Mouse (Mus musculus) embryo, embryonic 10.5 days (tissue): ENCODE results near the gene Klhl28.

Source experiments
- DNase-seq: peaks from one replicate; pipeline ENCODE4 v3.0.0-alpha.2; 2015; ENCODE audit warnings: low spot score

Klhl28 gene

GRCm38 (mm10) chr12:64965124-64966026, at the start of gene Klhl28, which contains the start of gene Togaram1:
Gene Klhl28 (minus strand): TSS chr12:64965534.
Gene Togaram1 (plus strand): TSS chr12:64965804.
- DNase-seq = peak; percentile 100

GRCm38 (mm10) chr12:65007725-65008124, 42.4 kb upstream of the Klhl28 start:
- DNase-seq = no peak

- no peak for DNase-seq
Observed at GRCm38 (mm10) chr12:64977518-64977917, 12.2 kb upstream of the Klhl28 start.

- DNase-seq = no peak
Observed at GRCm38 (mm10) chr12:64976191-64976590, 10.9 kb upstream of the Klhl28 start.

- no peak for DNase-seq
Observed at GRCm38 (mm10) chr12:64975558-64975957, 10.2 kb upstream of the Klhl28 start.

GRCm38 (mm10) chr12:64972063-64972462, 6.7 kb upstream of the Klhl28 start:
- no peak for DNase-seq

- DNase-seq = no peak
Observed at GRCm38 (mm10) chr12:64971399-64971798, 6.1 kb upstream of the Klhl28 start.

- DNase-seq = peak; percentile 31
Observed at GRCm38 (mm10) chr12:64968067-64968466, 2.7 kb upstream of the Klhl28 start.

- DNase-seq = peak; percentile 10
Observed at GRCm38 (mm10) chr12:64967470-64967869, 2.1 kb upstream of the Klhl28 start.

GRCm38 (mm10) chr12:64966652-64967435, 1.5 kb upstream of the Klhl28 start:
- peak; percentile 30 for DNase-seq

- peak; percentile 47 for DNase-seq
Observed at GRCm38 (mm10) chr12:64966101-64966631, 832 bp upstream of the Klhl28 start.

- DNase-seq = peak; percentile 1
Observed at GRCm38 (mm10) chr12:64964560-64964959, 774 bp downstream of the Klhl28 start.

- DNase-seq = no peak
Observed at GRCm38 (mm10) chr12:64937493-64937892, 27.8 kb downstream of the Klhl28 start.

GRCm38 (mm10) chr12:64917578-64918471, 47.5 kb downstream of the Klhl28 start, which contains the start of gene Gm527:
Gene Gm527 (plus strand): TSS chr12:64917906.
- DNase-seq = peak; percentile 97

GRCm38 (mm10) chr12:64916735-64917134, 48.6 kb downstream of the Klhl28 start:
- DNase-seq = no peak

GRCm38 (mm10) chr12:64912996-64913395, 52.3 kb downstream of the Klhl28 start:
- no peak for DNase-seq

GRCm38 (mm10) chr12:64903186-64903585, 62.1 kb downstream of the Klhl28 start:
- peak; percentile 15 for DNase-seq

GRCm38 (mm10) chr12:64902506-64902905, 62.8 kb downstream of the Klhl28 start:
- peak; percentile 78 for DNase-seq

GRCm38 (mm10) chr12:64897060-64897730, 68.1 kb downstream of the Klhl28 start:
- peak; percentile 75 for DNase-seq
